11 mouse cellular contexts compared by ENCODE assay signal in genomic region chr4:139821071-139821470, GRCm38 (mm10). TPM values are rescaled to one million over a fixed set of nuclear protein-coding genes. Genes with fewer than 3 reads are reported as not detected.
DNase-seq lines count a peak whose midpoint lies in the region; ATAC-seq lines count a peak whose summit lies in the region.
"Had no signal": no experiment of that assay in that cellular context is flagged by ENCODE, and none has a peak within 500 bp of the region (broad histone marks: within the 10 kb centered on the region; RNA-seq: fewer than 3 reads in every experiment).

No protein-coding gene starts in this region.

- no peaks in the 10 kb centered on the region for H3K9me3 ChIP-seq in heart, embryonic 12.5 days (replicated peaks)
- H3K9me3 ChIP-seq in hindbrain, embryonic 12.5 days (replicated peaks) = no peaks in the 10 kb centered on the region
- no peaks in the 10 kb centered on the region for H3K9me3 ChIP-seq in midbrain, embryonic 12.5 days

- peaks cover 97% of the 10 kb centered on the region for H3K27me3 ChIP-seq in heart, embryonic 12.5 days (replicated peaks)
- H3K27me3 ChIP-seq in hindbrain, embryonic 12.5 days = peaks cover 94% of the 10 kb centered on the region
- peaks cover 99% of the 10 kb centered on the region for H3K27me3 ChIP-seq in midbrain, embryonic 12.5 days

- H3K4me2 ChIP-seq in heart, embryonic 12.5 days = peak overlapping the region; percentile 52; the same call in 1 of the 2 replicates
- peak overlapping the region; percentile 50 for H3K4me2 ChIP-seq in hindbrain, embryonic 12.5 days (replicated peaks)
- H3K4me2 ChIP-seq in midbrain, embryonic 12.5 days (replicated peaks) = peak overlapping the region; percentile 61

- ATAC-seq in heart, embryonic 12.5 days (ENCODE audit: insufficient number of reproducible peaks, low FRiP score) = no peak
- ATAC-seq in hindbrain, embryonic 12.5 days (ENCODE audit: low FRiP score) = no peak
- ATAC-seq in midbrain, embryonic 12.5 days (ENCODE audit: low FRiP score, low read depth) = no peak

- 1% methylated on average over 22 of the region's 22 CpGs for WGBS in heart, embryonic 12.5 days
- 1% methylated on average over 22 of the region's 22 CpGs for WGBS in hindbrain, embryonic 12.5 days
- WGBS in midbrain, embryonic 12.5 days = 1% methylated on average over 22 of the region's 22 CpGs

- peak overlapping the region; percentile 23 for H3K4me3 ChIP-seq in heart, embryonic 12.5 days
- peak overlapping the region; percentile 25 for H3K4me3 ChIP-seq in hindbrain, embryonic 12.5 days
- H3K4me3 ChIP-seq in midbrain, embryonic 12.5 days = peak overlapping the region; percentile 33

- no peak overlapping the region for H3K9ac ChIP-seq in heart, embryonic 12.5 days
- H3K9ac ChIP-seq in hindbrain, embryonic 12.5 days = peak overlapping the region; percentile 6
- peak overlapping the region; percentile 64 for H3K9ac ChIP-seq in midbrain, embryonic 12.5 days (replicated peaks)

- H3K27ac ChIP-seq in heart, embryonic 12.5 days (ENCODE audit: poor library complexity, severe bottlenecking) = no peak overlapping the region
- 0 out of 2 replicates have a peak overlapping the region, but pooled peaks have one; percentile 66 for H3K27ac ChIP-seq in hindbrain, embryonic 12.5 days
- H3K27ac ChIP-seq in midbrain, embryonic 12.5 days (replicated peaks) = peak overlapping the region; percentile 94

- no peaks in the 10 kb centered on the region for H3K36me3 ChIP-seq in heart, embryonic 12.5 days
- no peaks in the 10 kb centered on the region for H3K36me3 ChIP-seq in hindbrain, embryonic 12.5 days
- no peaks in the 10 kb centered on the region for H3K36me3 ChIP-seq in midbrain, embryonic 12.5 days

- H3K4me1 ChIP-seq in heart, embryonic 12.5 days (replicated peaks) = peaks cover 23% of the 10 kb centered on the region
- H3K4me1 ChIP-seq in hindbrain, embryonic 12.5 days = peaks cover 66% of the 10 kb centered on the region
- H3K4me1 ChIP-seq in midbrain, embryonic 12.5 days = peaks cover 86% of the 10 kb centered on the region

- no peak for DNase-seq in heart, adult 8-10 months (ENCODE audit: low spot score)
- peak; percentile 64 for DNase-seq in ES-CJ7 (ENCODE audit: low read depth, low spot score)
- DNase-seq in adrenal gland, adult (ENCODE audit: inconsistent age in 2 of 2, low spot score in 1 of 2) = no peak
- DNase-seq in Muller cell, postnatal 12 days (ENCODE audit: inconsistent ontology term) = no peak
- no peak for DNase-seq in frontal cortex, adult 2 months (ENCODE audit: extremely low spot score in 1 of 2, low spot score in 1 of 2)
- DNase-seq: B cell, adult 2 months; left cerebral cortex, postnatal 4 days had no signal

RNA-seq across cellular contexts. Expression of gene Pax7, which starts 12.3 kb away (rescaled TPM):
- polyA plus RNA-seq in heart, embryonic 12.5 days (2016; fragmentation: Nextera tagmentation; extraction: Ambion mirVana) = 0.04 and 0.06 TPM in 2 replicates
- total RNA-seq in heart, adult 8-10 months (2022) = not detected
- 1.1 and 1.6 TPM in 2 replicates for polyA plus RNA-seq in hindbrain, embryonic 12.5 days (2016; fragmentation: Nextera tagmentation; extraction: Ambion mirVana)
- 4.4 and 5.7 TPM in 2 replicates for polyA plus RNA-seq in midbrain, embryonic 12.5 days (2016; fragmentation: Nextera tagmentation; extraction: Ambion mirVana)
- polyA plus RNA-seq in frontal cortex, adult 2 months (2012; rRNA removed) = 0.02 TPM in 1 of 2 replicates, not detected in the other
- polyA plus RNA-seq: gonadal fat pad, adult 2 months had no signal
